Mouse (Mus musculus) lung, adult 2 months (tissue): Measurements from ENCODE around the gene Lst1.

Experiments used
- CTCF ChIP-seq: fragments of 200-500 bp; IDR thresholded peaks from 2 replicates; pipeline ENCODE4 v1.5.1; 2011; ENCODE audit warnings: mild to moderate bottlenecking, low read length, control low read depth; ENCODE audit not compliant: insufficient read depth
- POLR2A ChIP-seq: fragments of 200-500 bp; IDR thresholded peaks from 2 replicates; pipeline ENCODE4 v1.6.1; 2011; ENCODE audit warnings: low read depth, mild to moderate bottlenecking, control low read depth, low read length, borderline replicate concordance; ENCODE audit errors: extremely low read depth

DNA sequence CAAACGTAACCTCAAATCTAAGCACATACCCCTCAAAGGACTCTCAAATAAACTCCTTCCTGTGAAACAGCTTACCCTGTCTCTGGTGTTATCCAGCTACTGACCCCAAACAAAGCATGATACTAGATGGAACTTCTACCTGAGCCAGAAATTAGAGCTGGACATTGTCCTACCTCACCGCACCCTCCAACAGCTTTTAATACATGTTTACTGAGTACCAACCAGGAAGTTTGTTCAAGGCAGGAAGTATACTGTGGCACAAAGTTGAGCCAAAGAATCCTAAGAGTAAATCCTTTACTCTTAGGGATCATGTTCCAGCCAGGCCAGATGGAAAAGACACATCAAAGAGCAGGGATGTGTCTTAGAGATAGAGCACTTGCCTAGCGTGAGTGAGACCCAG is 22.4 kb upstream of the Lst1 start:
- TF ChIP-seq CTCF = no peak
- TF ChIP-seq POLR2A = no peak
